ENCODE assay signal across 9 mouse cellular contexts in the genomic region with DNA sequence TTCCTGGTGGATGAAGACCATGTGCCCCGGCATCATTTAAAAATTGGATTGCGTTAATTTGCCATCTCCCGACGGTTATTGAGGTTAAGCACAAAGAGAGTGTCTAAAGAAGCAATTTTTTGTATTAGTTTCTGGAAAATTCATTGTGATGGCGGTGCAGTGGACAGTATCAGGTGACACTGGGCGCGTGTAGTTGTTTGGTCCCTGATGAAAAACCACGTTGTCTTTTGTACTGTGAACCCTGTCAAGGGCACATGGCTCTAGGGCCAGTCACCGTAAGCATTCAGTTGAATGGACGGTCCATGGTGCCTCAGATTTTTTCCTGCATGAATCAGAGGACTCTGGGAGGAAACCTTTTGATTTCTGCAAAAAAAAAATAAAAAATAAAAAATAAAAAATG. TPM values are rescaled to one million over a fixed set of nuclear protein-coding genes. Genes with fewer than 3 reads are reported as not detected.
DNase-seq lines count a peak whose midpoint lies in the region; ATAC-seq and TF ChIP-seq lines count a peak whose summit lies in the region.
"Had no signal": no experiment of that assay in that cellular context is flagged by ENCODE, and none has a peak within 500 bp of the region (broad histone marks: within the 10 kb centered on the region; RNA-seq: fewer than 3 reads in every experiment).

No protein-coding gene starts in this region.

- no peak for TF ChIP-seq CTCF in layer of hippocampus, adult 2 months (conservative IDR thresholded peaks at IDR 0.05)

- 0 out of 2 replicates have a peak, but pooled peaks cover 8% of the 10 kb centered on the region for H3K36me3 ChIP-seq in forebrain, embryonic 12.5 days (replicated peaks)
- no peaks in the 10 kb centered on the region for H3K36me3 ChIP-seq in intestine, embryonic 16.5 days (ENCODE audit: control insufficient read depth, insufficient read depth, low read length)
- H3K36me3 ChIP-seq in neural tube, embryonic 13.5 days: no peaks in the 10 kb centered on the region

- H3K4me3 ChIP-seq in layer of hippocampus, adult 2 months: peak overlapping the region; percentile 95
- peak overlapping the region; percentile 94 for H3K4me3 ChIP-seq in forebrain, embryonic 12.5 days (replicated peaks)
- H3K4me3 ChIP-seq in intestine, embryonic 16.5 days (ENCODE audit: low read length): peak overlapping the region; percentile 90
- H3K4me3 ChIP-seq in neural tube, embryonic 13.5 days: peak overlapping the region; percentile 86

- H3K9ac ChIP-seq in forebrain, embryonic 12.5 days: peak overlapping the region; percentile 100; the same call in 1 of the 2 replicates
- peak overlapping the region; percentile 93 for H3K9ac ChIP-seq in intestine, embryonic 16.5 days (ENCODE audit: low read depth, low read length)
- peak overlapping the region; percentile 100 for H3K9ac ChIP-seq in neural tube, embryonic 13.5 days

- WGBS in forebrain, embryonic 12.5 days: 12% methylated on average over 10 of the region's 10 CpGs
- WGBS in intestine, embryonic 16.5 days: 31% methylated on average over 10 of the region's 10 CpGs
- 13% methylated on average over 10 of the region's 10 CpGs for WGBS in neural tube, embryonic 13.5 days

- no peak for ATAC-seq in forebrain, embryonic 12.5 days (ENCODE audit: low FRiP score)
- no peak for ATAC-seq in intestine, embryonic 16.5 days
- ATAC-seq in neural tube, embryonic 13.5 days (ENCODE audit: low read depth): no peak; the same call in 1 of the 2 replicates
- no peak for ATAC-seq in inflammation-experienced regulatory T-cells, adult 6 months

- H3K9me3 ChIP-seq in forebrain, embryonic 12.5 days: no peaks in the 10 kb centered on the region
- no peaks in the 10 kb centered on the region for H3K9me3 ChIP-seq in intestine, embryonic 16.5 days (ENCODE audit: control insufficient read depth, low read length)
- no peaks in the 10 kb centered on the region for H3K9me3 ChIP-seq in neural tube, embryonic 13.5 days

- no peak for DNase-seq in layer of hippocampus, adult 2 months (ENCODE audit: low spot score in 2 of 2)
- DNase-seq in layer of hippocampus, postnatal 25 days (ENCODE audit: extremely low spot score in 1 of 2, low spot score in 1 of 2): no peak
- no peak for DNase-seq in yolk sac, embryonic 10.5 days (ENCODE audit: low spot score)
- no peak for DNase-seq in kidney, postnatal 36 days

- H3K4me1 ChIP-seq in forebrain, embryonic 12.5 days: peaks cover 24% of the 10 kb centered on the region
- H3K4me1 ChIP-seq in intestine, embryonic 16.5 days (ENCODE audit: control insufficient read depth, insufficient read depth, low read length): peaks cover 9% of the 10 kb centered on the region; the same call in 1 of the 2 replicates
- peaks cover 35% of the 10 kb centered on the region for H3K4me1 ChIP-seq in neural tube, embryonic 13.5 days (replicated peaks)

- peak overlapping the region; percentile 95 for H3K27ac ChIP-seq in layer of hippocampus, adult 2 months
- H3K27ac ChIP-seq in forebrain, embryonic 12.5 days: peak overlapping the region; percentile 99
- no peak overlapping the region for H3K27ac ChIP-seq in intestine, embryonic 16.5 days (ENCODE audit: low read length)
- peak overlapping the region; percentile 99 for H3K27ac ChIP-seq in neural tube, embryonic 13.5 days (replicated peaks)
- H3K27ac ChIP-seq: macrophage had no signal

- H3K27me3 ChIP-seq in forebrain, embryonic 12.5 days: no peaks in the 10 kb centered on the region
- no peaks in the 10 kb centered on the region for H3K27me3 ChIP-seq in intestine, embryonic 16.5 days (replicated peaks; ENCODE audit: control insufficient read depth, insufficient read depth, low read length)
- H3K27me3 ChIP-seq in neural tube, embryonic 13.5 days: no peaks in the 10 kb centered on the region

- peak overlapping the region; percentile 56 for H3K4me2 ChIP-seq in forebrain, embryonic 12.5 days
- H3K4me2 ChIP-seq in intestine, embryonic 16.5 days (ENCODE audit: low read depth, low read length): peak overlapping the region; percentile 77
- peak overlapping the region; percentile 66 for H3K4me2 ChIP-seq in neural tube, embryonic 13.5 days

RNA-seq across cellular contexts. Expression of gene H2afy2, which starts 0.5 kb away (rescaled TPM):
- total RNA-seq in layer of hippocampus, adult 2 months (2021): 10 to 100 TPM; 14.3 to 14.7 TPM
- total RNA-seq in layer of hippocampus, postnatal 25 days (2021): 10 to 100 TPM; 15.6 to 17.2 TPM
- 362 and 384 TPM in 2 replicates for polyA plus RNA-seq in forebrain, embryonic 12.5 days (2016; fragmentation: Nextera tagmentation; extraction: Ambion mirVana)
- polyA plus RNA-seq in intestine, embryonic 16.5 days (2015; fragmentation: Nextera tagmentation; extraction: Ambion mirVana): 66.9 and 76.8 TPM in 2 replicates
- 306 and 328 TPM in 2 replicates for polyA plus RNA-seq in neural tube, embryonic 13.5 days (2015; fragmentation: Nextera tagmentation; extraction: Ambion mirVana)
- not detected for polyA plus RNA-seq in inflammation-experienced regulatory T-cells, adult 6 months (2017; shearing (Covaris generic))

Comparison
In these comparisons a context has a peak if more than half of its experiments do, and no peak if none do; other contexts are left out.
1. RNA of gene H2afy2, which starts 0.5 kb away (polyA plus RNA-seq): 362 to 384 TPM in forebrain, embryonic 12.5 days, 306 to 328 TPM in neural tube, embryonic 13.5 days and 66.9 to 76.8 TPM in intestine, embryonic 16.5 days; not detected in inflammation-experienced regulatory T-cells, adult 6 months; every median in the first group is over 10 times any median in the second.
2. Peak in every context shown above with its lines, with median percentiles within 50 percentile points of each other: H3K4me3 ChIP-seq, H3K4me2 ChIP-seq and H3K9ac ChIP-seq.